Mouse (Mus musculus) forebrain, embryonic 16.5 days (tissue): ENCODE measurements around the gene Pop5. TPM values are rescaled to one million over a fixed set of nuclear protein-coding genes. Genes with fewer than 3 reads are reported as not detected.

Experiments
- ATAC-seq: fragments of 200-750 bp; cut with Nextera tagmentation; 2 replicates; pipeline ENCODE4 v1.8.0; 2017; ENCODE audit warnings: mild to moderate bottlenecking, moderate library complexity
- H3K27ac ChIP-seq: fragments of 300-500 bp; sonication (generic); 2 replicates; pipeline ENCODE4 v1.5.1; 2014; ENCODE audit warnings: low read length, control low read depth
- H3K27me3 ChIP-seq: fragments of 300-500 bp; sonication (generic); replicated peaks from 2 replicates; pipeline ENCODE4 v1.6.1; 2014; ENCODE audit warnings: low read length; ENCODE audit not compliant: control insufficient read depth, insufficient read depth
- H3K36me3 ChIP-seq: fragments of 300-500 bp; sonication (generic); 2 replicates; pipeline ENCODE4 v1.6.1; 2014; ENCODE audit not compliant: control insufficient read depth, insufficient read depth
- H3K4me1 ChIP-seq: fragments of 300-500 bp; sonication (generic); replicated peaks from 2 replicates; pipeline ENCODE4 v1.6.1; 2014; ENCODE audit warnings: low read length; ENCODE audit not compliant: control insufficient read depth, insufficient read depth
- H3K4me2 ChIP-seq: fragments of 300-500 bp; sonication (generic); 2 replicates; pipeline ENCODE4 v1.6.1; 2014; ENCODE audit warnings: mild to moderate bottlenecking, low read length, control low read depth
- H3K4me3 ChIP-seq: fragments of 300-500 bp; sonication (generic); replicated peaks from 2 replicates; pipeline ENCODE4 v1.5.1; 2014; ENCODE audit warnings: mild to moderate bottlenecking, low read length, control low read depth
- H3K9ac ChIP-seq: fragments of 300-500 bp; sonication (generic); replicated peaks from 2 replicates; pipeline ENCODE4 v1.6.1; 2014; ENCODE audit warnings: low read depth, low read length, control low read depth
- H3K9me3 ChIP-seq: fragments of 300-500 bp; sonication (generic); 2 replicates; pipeline ENCODE4 v1.6.1; 2016; ENCODE audit warnings: low read length; ENCODE audit not compliant: control insufficient read depth
- WGBS: fragments of 180-500 bp; shearing (Covaris S2); extraction: QIAGEN DNeasy Blood & Tissue Kit; methylation state at CpG from one replicate; pipeline ENCODE4 v1.1.7; 2014; 5-methylcytosine and 5-hydroxymethylcytosine counted together
- polyA plus RNA-seq: library from polyadenylated mRNA; unstranded; fragments of >200 nt; fragmentation: Nextera tagmentation; extraction: Ambion mirVana; gene quantifications from 2 replicates; pipeline ENCODE4 v1.2.1, GENCODE M21; 2015

Gene Pop5
- polyA plus RNA-seq, 1 experiment from 2014 or later = 85.3 TPM

DNA sequence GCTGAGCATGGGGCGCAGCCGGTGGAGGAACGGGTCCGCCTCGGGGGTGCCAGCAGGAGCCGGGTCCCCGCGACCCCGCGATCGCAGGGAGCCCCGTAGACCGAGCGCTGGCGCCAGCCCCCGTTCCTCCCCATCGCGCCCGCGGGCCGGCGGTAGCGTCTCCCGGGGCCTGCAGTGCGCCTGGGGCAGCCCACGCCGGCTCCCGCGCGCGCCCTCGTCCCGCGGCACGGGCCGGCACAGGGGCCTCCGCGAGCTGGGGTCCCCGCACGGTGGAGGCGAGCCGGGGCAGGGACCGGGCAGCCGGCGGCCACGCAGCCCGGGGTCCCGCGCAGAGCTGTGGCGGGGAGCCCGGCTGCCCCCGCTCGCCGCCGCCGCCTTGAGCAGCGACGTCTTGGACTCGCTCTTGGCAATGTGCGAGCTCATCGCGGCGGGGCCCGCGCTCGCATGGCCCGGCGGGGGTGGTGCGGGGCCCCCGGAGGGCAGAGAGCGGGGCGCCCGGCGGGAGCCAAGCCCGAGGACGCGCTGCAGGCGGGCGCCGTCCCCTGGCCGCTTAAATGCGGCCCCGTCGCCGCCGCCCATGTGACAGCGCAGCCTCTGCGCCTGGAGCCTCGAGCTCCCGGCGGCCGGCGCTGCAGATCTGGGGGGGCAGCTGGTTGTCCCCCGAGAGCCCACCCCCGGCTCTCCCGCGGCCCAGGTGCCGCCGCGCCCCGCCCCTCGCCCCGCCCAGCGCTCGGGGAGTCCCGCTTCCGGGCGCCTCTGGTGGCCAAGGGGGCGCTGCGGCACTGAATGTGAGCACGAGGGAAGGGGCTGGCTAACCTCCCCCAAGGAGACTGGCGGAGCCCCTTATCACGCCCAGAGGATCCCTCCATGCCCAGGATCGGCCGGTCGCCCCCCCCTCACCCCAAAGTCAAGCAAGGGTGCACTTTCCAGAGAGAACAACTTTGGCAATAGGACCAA lies 41.7 kb upstream of the Pop5 start, which contains the start of gene Cabp1:
Gene Cabp1, minus strand, starts transcription at position 713 of the 957 bp plus-strand sequence.
- Histone ChIP-seq H3K9me3 (no peaks in the 10 kb centered on the region), H3K36me3 (no peaks in the 10 kb centered on the region), H3K9ac (peak within 1 kb of the TSS; percentile 73), H3K27ac (peak within 1 kb of the TSS; percentile 54), H3K4me1 (peaks cover 27% of the 10 kb centered on the region), H3K4me2 (peak within 1 kb of the TSS; percentile 98), H3K27me3 (peaks cover 6% of the 10 kb centered on the region; the same call in 1 of the 2 replicates), H3K4me3 (peak within 1 kb of the TSS; percentile 64)
- peak; percentile 76 for ATAC-seq
- WGBS = under 1% methylated on average over 103 of the region's 116 CpGs

DNA sequence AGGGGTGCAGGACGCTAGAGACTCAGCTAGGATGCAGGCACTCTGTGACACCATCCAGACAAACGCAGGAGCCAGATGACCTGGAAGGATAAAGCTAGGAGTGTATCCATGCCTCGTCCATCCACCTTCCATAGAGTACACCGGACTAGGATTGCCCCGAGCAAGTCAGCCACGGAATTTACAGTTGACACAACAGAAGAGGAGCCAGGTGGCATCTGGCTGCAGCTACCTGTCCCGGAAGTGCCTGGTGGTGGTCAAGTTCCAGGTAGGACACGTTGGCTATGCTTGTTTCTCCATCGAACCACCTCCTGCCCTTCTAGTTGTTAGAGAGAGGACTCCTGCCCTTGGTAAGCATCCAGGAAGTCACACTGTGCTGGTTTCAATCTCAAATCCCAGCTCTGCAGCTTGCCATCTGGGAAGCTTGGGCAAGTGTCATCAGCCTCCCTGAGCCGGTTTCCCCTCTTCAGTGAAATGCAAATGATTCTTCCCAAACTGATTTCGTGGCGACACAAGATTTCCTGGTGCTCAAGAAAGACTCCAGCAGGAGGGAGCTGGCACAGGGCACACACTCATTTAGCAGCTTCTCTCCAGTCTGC lies 40.9 kb upstream of the Pop5 start:
- H3K36me3 ChIP-seq = no peaks in the 10 kb centered on the region
- peak overlapping the region; percentile 98 for H3K4me2 ChIP-seq
- H3K4me3 ChIP-seq = peak overlapping the region; percentile 64
- H3K4me1 ChIP-seq = peaks cover 27% of the 10 kb centered on the region
- no peaks in the 10 kb centered on the region for H3K9me3 ChIP-seq
- H3K9ac ChIP-seq = no peak overlapping the region
- H3K27me3 ChIP-seq = peaks cover 6% of the 10 kb centered on the region; the same call in 1 of the 2 replicates
- WGBS = 5% methylated on average over 12 of the region's 12 CpGs
- ATAC-seq = no peak; the same call in 1 of the 2 replicates
- peak overlapping the region; percentile 54 for H3K27ac ChIP-seq

- peak; percentile 55 for ATAC-seq
- 11% methylated on average over 23 of the region's 23 CpGs for WGBS
- peak overlapping the region; percentile 52 for H3K4me2 ChIP-seq
Observed at GRCm38 (mm10) chr5:115203735-115204561, 31.7 kb upstream of the Pop5 start.

GRCm38 (mm10) chr5:115204562-115205311 lies 30.9 kb upstream of the Pop5 start:
- Histone ChIP-seq H3K27me3 (no peaks in the 10 kb centered on the region), H3K4me1 (peaks cover 20% of the 10 kb centered on the region), H3K4me3 (peak overlapping the region; percentile 34), H3K36me3 (no peaks in the 10 kb centered on the region), H3K9ac (peak overlapping the region; percentile 48), H3K4me2 (peak overlapping the region; percentile 52), H3K27ac (peak overlapping the region; percentile 87), H3K9me3 (no peaks in the 10 kb centered on the region)
- 3% methylated on average over 31 of the region's 31 CpGs for WGBS
- ATAC-seq = peak; percentile 88

More at GRCm38 (mm10) chr5:115203735-115204561, 31.7 kb upstream of the Pop5 start:
- no peaks in the 10 kb centered on the region for H3K9me3 ChIP-seq
- H3K9ac ChIP-seq = peak overlapping the region; percentile 48
- peak overlapping the region; percentile 87 for H3K27ac ChIP-seq
- peak overlapping the region; percentile 34 for H3K4me3 ChIP-seq
- H3K27me3 ChIP-seq = no peaks in the 10 kb centered on the region
- H3K36me3 ChIP-seq = no peaks in the 10 kb centered on the region
- H3K4me1 ChIP-seq = peaks cover 20% of the 10 kb centered on the region

DNA sequence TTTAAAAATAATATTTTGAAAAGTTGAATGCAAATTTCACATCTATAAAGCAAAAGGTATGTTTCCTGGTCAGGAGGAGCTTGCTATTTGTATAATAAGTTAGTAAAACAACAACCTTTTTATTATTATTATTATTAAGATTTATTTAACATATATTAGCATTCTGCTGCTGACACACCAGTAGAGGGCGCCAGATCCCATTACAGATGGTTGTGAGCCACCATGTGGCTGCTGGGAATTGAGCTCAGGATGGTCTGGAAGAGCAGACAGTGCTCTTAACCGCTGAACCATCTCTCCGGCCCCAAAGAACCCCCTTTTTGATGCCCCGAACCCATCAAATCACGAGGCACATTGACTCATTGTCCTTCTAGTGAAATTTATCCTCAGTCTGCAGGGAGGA lies 28.4 kb upstream of the Pop5 start:
- Histone ChIP-seq H3K36me3 (no peaks in the 10 kb centered on the region), H3K4me3 (no peak overlapping the region), H3K4me2 (no peak overlapping the region), H3K4me1 (peaks cover 21% of the 10 kb centered on the region), H3K9me3 (no peaks in the 10 kb centered on the region), H3K9ac (no peak overlapping the region), H3K27ac (no peak overlapping the region), H3K27me3 (no peaks in the 10 kb centered on the region)
- WGBS = 60% methylated on average over 5 of the region's 5 CpGs
- ATAC-seq = no peak

DNA sequence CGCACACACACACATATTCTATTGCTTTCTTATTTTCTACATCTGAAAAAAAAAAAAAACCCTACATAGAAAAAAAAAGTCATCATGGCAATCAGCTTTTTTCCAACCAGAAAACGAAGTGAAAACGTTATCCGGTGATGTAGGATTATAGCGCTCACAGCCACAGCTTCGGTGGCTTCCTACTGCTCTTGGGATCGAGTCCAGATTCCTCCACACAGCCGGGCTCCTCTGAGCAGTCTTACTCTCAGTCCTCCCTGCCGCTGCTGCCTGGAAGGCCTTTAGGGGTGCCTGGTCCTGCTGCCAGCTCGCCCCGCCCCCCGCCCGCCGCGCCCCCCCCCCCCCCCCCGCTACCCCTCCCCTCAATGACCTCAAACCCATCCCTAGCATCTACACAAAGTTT lies 27.7 kb upstream of the Pop5 start:
- Histone ChIP-seq H3K4me3 (no peak overlapping the region), H3K4me2 (no peak overlapping the region), H3K27me3 (no peaks in the 10 kb centered on the region), H3K27ac (peak overlapping the region; percentile 14; the same call in 1 of the 2 replicates), H3K9ac (0 out of 2 replicates have a peak overlapping the region, but pooled peaks have one; percentile 9), H3K36me3 (no peaks in the 10 kb centered on the region), H3K4me1 (peaks cover 23% of the 10 kb centered on the region), H3K9me3 (no peaks in the 10 kb centered on the region)
- no peak for ATAC-seq
- whole genome bisulfite sequencing = 14% methylated on average over 11 of the region's 16 CpGs

DNA sequence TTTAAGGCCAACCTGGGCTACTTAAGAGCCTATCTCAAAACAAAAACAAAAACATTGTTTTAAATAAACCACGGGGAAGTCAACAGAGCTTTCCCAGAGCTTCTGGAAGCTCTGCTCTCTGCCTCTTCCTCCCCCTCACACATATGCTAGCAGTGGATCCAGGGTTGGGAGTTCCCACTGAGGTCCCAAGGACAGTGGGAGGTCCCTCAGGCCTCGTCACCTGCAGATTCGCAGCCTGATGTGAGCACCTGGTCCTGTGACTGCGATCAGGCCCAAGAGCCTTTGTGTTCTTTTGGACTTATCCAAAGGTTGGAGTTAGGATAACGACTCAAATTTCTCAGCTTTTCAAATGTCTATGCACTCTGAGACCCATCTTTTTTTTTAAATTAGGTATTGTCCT lies 27.0 kb upstream of the Pop5 start:
- Histone ChIP-seq H3K27ac (no peak overlapping the region), H3K4me1 (peaks cover 23% of the 10 kb centered on the region), H3K36me3 (no peaks in the 10 kb centered on the region), H3K9ac (no peak overlapping the region), H3K4me3 (no peak overlapping the region), H3K9me3 (no peaks in the 10 kb centered on the region), H3K27me3 (no peaks in the 10 kb centered on the region), H3K4me2 (no peak overlapping the region)
- no peak for ATAC-seq
- WGBS = 74% methylated on average over 5 of the region's 5 CpGs

DNA sequence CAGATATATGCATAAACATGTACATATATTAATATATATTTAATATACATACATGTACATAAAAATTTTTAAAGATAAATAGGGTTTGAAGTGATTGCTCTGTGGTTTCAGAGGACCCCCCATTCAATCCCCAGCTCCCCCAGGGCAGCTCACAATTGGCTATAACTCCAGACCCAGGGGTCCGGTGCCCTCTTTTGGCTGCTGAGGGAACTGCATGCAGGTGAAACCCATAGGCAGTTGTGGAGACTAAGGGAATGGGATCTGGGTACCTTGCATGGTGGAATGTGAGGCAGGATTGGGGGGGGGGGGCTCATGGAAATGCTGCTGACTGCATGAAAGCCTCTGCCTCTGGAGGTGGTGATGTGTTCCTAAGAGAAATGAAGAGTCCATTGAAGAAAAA lies 25.3 kb upstream of the Pop5 start:
- Histone ChIP-seq H3K4me1 (peaks cover 8% of the 10 kb centered on the region), H3K9me3 (no peaks in the 10 kb centered on the region), H3K27ac (no peak overlapping the region), H3K4me2 (no peak overlapping the region), H3K36me3 (no peaks in the 10 kb centered on the region), H3K4me3 (no peak overlapping the region), H3K27me3 (no peaks in the 10 kb centered on the region), H3K9ac (no peak overlapping the region)
- WGBS = 19% methylated on average over 1 of the region's 1 CpGs
- no peak for ATAC-seq
